Mouse (Mus musculus): ENCODE results near the gene Zfp273.
A peak's percentile ranks its signal among the peaks of the same experiment; 100 is the strongest.
"Not testable (repeated sequence)": the region's sequence is repeated elsewhere in the genome, so short reads cannot be mapped to it uniquely, and the experiment has no call there.

Gene Zfp273

DNA sequence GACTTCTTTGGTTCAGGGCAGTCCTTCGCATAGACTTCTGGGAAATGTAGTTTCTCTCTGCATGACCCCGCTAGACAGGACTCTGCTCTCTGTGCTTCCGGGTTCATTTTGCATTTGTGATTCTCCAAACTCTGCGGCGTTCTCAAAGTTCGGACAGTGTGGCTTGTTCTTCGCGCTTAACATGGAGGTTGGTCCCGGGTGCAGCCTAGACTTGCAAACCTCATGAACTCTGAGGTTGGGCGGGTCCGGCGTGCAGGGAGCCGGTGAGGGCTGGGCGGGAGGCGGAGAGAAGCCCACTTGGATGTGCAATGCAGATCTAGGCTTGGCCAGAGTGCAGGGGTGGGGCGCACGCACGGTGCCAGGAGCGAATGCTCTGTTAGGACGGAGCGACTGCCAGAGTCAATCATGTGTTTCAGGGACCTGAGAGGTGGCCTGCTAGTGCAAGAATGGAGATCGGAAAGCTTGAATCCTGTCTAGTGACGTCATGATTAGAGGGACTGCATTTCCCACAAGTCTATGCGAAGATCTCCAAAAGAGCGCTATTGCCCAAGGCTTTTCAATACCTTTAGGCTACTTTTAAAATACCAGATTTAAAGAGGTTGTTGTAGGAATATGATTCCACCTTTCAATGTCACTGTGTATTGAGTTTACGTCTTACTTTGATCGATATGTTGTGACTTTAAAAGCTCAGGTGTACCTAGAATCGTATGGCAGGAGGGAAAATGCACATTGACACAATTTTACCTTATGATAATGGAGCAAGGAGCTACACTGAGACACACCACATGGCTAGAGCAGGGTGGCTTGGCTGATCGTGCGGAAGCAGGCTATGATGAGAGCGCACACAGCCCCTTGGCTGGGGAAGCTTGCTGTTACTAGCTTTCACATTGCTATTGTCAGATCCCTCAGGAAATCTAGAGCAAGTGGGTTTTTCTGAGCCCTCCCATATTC lies at the start of gene Zfp273:
Gene Zfp273 (plus strand): TSS at position 31 of the 951 bp plus-strand sequence.
- DNase-seq (ENCODE audit: low read depth in 1 of 2, low spot score in 2 of 2): peak; percentile 18 to 57

DNA sequence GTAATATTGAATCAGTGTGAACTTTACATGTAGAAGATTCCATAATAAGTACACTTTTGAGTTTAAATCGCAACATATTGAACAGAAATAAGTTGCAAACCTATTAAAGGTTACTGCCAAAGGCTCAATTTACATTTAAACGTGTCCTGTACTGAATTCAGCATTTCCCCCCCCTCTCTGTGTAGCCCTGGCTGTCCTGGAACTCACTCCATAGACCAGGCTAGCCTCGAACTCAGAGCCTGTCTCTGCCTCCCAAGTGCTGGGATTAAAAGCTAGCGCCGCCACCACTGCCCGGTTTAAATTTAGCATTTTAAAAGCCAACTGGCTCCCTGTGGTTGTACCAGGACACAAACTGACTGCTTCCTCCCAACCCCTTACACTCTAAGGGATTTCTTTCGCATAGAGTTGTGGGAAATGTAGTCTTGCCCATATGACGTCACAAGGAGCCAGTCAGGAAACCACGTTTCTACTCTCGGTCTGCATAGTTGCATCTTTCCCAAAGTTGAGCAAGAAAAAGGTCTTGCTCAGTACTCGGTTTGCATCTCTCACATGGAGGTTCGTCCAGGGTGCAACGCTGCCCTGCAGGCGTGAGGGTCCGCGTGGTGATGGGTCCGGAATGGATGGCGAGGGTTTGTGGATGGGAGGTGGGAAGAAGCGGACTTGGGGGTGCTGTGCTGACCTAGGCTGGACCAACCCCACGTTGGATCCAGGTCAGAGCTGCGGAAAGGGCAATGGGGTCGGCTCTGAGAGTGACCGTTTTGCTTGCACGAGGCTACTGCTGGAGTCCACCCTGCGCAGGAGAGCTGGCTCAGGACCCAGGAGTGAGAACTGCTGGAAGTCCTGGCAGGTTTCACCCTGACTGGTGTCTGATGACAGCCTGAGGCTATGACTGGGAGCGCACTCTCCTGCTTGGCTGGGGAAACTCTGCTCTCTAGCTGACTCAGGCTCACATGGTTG lies 34.0 kb upstream of the Zfp273 start, which contains the start of gene Zfp493:
Gene Zfp493 (plus strand): TSS at position 429 of the 957 bp plus-strand sequence.
- peak; percentile 11 to 32 for DNase-seq (ENCODE audit: low read depth in 1 of 2, low spot score in 2 of 2)

- no peak for DNase-seq (ENCODE audit: low read depth in 1 of 2, low spot score in 2 of 2)
These were observed 21.6 kb upstream of the Zfp273 start for GRCm38 (mm10) chr13:67791921-67792455.

- DNase-seq (ENCODE audit: low read depth in 1 of 2, low spot score in 2 of 2): no peak
These were observed 14.9 kb upstream of the Zfp273 start for GRCm38 (mm10) chr13:67798618-67799017.

DNA sequence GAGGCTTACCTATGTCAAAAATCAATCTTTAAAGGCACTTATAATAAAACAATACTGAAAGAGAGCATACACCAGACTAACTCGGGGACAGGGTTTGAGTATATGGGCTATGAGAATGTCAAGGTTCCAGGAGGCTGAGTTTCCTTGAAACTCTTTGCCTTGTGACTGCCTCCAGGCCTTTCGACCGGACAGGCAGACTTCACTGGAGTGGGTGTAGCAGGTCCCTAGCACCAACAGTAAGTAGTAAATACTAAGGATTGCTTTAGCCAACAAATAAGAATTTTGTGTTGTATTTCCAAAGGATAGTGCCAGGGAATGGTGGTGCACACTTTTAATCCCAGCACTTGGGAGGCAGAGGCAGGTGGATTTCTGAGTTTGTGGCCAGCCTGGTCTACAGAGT lies 14.4 kb upstream of the Zfp273 start:
- DNase-seq (ENCODE audit: low read depth in 1 of 2, low spot score in 2 of 2): not testable (repeated sequence)

DNA sequence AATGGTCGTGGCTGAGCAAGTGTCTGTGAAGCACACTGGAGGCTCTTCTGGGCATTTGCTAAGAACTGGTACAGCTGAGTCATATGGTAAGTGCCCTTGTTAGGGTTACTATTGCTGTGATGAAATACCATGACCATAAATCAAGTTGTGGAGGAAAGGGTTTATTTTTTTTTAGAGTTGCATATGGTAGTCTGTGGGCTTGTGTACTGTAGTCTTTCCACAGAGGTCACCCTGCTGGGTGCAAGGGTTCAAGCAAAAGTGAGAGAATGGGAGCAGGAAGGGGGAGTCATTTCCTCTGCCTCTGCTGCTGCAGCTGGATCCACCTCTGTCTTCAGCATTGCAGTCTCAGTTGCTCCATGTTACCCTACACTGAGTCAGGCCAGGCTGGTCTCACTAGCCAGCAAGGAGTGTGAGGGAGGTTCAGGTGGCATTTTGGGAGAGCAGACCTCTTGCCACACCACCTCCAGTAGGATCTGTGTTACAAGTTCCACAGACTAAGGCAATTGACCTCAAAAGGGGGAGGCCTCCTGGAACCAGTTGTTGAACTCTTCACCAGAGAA lies 1.8 kb upstream of the Zfp273 start:
- no peak for DNase-seq (ENCODE audit: low read depth in 1 of 2, low spot score in 2 of 2)

- DNase-seq (ENCODE audit: low read depth in 1 of 2, low spot score in 2 of 2): no peak
These were observed 405 bp upstream of the Zfp273 start for GRCm38 (mm10) chr13:67812961-67813709.

DNA sequence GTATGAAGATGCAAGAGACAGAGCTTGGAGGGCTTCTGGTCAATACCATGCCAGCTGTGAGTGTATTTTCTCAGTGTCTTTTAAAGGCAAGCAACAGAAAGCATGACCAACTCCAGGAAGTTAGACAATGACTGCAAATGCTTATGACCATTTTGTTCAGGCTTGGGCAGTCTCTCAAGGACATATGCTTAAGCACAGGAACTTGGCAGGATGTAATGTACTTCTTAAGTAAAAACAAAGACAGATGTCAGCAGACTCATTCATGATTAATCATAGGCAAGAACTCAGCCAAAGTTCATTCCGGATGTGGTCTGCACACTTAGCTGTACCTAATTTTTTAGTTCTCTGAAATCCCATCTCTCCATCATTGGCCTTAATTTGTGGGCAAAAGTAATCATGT lies 5.1 kb downstream of the Zfp273 start:
- no peak for DNase-seq (ENCODE audit: low read depth in 1 of 2, low spot score in 2 of 2)

DNA sequence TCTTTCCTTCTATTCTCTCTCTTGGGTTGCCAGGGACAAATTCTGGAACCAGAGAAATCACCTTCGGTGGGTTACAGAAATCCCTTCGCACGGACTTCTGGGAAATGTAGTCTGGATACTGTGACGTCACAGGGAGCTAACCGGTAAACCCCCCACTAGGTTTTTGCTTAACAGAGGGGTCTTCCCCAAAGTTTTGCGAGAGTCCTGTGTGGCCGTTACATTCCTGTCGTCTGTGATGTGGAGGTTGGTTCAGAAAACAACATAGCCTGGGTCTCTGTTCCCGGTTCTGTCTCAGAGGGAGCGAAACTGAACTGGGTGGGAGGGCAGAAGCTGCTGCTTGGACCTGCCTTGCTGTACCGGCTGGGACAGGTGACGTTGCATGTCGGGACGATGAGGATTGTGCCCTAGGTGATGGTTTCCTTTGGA lies 17.4 kb downstream of the Zfp273 start, which contains the start of gene Gm10037:
Gene Gm10037 (plus strand): TSS at position 196 of the 426 bp plus-strand sequence.
- DNase-seq (ENCODE audit: low read depth in 1 of 2, low spot score in 2 of 2): no peak

GRCm38 (mm10) chr13:67833137-67833536 lies 19.6 kb downstream of the Zfp273 start:
- not testable (repeated sequence) for DNase-seq (ENCODE audit: low read depth in 1 of 2, low spot score in 2 of 2)

- DNase-seq (ENCODE audit: low read depth in 1 of 2, low spot score in 2 of 2): no peak
These were observed 30.2 kb downstream of the Zfp273 start for GRCm38 (mm10) chr13:67843775-67844118.

DNA sequence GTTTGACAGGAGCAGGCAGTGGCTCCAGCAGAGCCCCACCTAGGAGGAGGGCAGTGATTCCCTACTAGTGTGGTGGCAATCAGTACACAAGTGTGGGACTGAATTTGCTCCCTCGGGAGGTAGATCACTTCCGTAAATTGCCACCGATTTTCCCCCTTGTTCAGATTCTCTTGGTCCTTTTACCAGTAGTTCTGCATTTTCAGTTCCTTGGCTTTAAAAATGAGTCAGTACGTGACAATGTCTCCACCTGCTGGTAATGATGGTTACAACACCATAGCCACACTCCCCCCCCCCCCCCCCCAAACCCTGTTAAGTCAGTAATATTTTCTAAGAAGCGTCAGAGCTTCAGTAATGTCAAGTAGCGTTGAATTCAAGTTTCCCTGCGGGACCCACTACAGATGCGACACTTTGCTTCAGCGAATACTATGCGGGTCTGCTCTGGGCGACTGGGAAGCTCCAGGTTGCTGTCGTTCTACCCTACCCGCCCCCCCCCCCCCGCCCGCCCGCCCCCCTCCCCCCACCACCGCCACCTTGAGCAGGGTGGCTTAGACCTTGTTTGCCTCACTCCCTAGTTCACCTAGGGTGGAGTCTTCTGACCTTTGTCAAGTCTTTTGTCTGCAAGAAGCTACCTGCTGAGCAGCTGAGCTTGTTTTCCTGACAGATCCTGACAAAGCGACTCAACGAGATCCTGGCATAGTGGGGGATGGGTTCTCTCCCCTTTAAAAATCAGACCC lies 30.7 kb downstream of the Zfp273 start:
- peak; percentile 5 to 16 for DNase-seq (ENCODE audit: low read depth in 1 of 2, low spot score in 2 of 2)

- DNase-seq (ENCODE audit: low read depth in 1 of 2, low spot score in 2 of 2): no peak
These were observed 31.3 kb downstream of the Zfp273 start for GRCm38 (mm10) chr13:67844853-67845194.

DNA sequence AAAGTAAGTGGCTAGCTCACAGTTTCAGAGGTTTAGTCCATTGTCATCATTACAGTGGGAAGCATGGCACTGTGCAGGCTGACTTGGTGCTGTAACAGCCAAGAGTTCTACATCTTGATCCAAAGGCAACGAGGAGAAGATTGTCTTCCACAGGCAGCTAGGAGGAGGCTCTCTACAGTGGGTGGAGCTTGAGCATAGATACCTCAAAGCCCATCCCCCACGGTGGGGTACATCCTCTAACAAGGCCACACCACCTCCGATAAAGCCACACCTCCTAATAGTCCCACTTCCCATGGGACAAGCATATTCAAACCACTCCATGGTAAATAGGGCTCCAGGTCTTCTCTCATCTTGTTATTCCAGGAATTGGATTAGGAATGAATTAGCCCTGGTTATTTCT lies 36.8 kb downstream of the Zfp273 start:
- no peak for DNase-seq (ENCODE audit: low read depth in 1 of 2, low spot score in 2 of 2)

GRCm38 (mm10) chr13:67853130-67853529 lies 39.6 kb downstream of the Zfp273 start:
- DNase-seq (ENCODE audit: low read depth in 1 of 2, low spot score in 2 of 2): no peak

DNA sequence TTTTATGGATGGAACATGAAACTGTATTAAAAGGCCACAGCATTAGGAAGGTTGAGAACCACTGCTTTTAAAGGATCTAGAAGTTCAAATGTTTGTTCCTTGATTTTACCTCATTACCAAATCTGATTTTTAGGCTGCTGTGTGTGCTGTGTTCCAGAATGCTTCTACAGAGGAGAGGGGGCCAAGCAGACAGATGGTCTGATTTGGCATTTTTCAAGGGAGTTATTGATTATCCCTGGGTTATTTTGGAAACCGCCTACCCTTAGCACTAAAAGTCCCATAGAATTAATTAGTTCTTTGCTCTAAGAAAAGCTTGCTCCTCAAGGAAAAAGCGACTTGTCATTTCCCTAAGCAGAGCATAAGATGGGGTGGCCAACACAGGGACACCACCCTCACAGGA lies 40.4 kb downstream of the Zfp273 start:
- no peak for DNase-seq (ENCODE audit: low read depth in 1 of 2, low spot score in 2 of 2)

DNA sequence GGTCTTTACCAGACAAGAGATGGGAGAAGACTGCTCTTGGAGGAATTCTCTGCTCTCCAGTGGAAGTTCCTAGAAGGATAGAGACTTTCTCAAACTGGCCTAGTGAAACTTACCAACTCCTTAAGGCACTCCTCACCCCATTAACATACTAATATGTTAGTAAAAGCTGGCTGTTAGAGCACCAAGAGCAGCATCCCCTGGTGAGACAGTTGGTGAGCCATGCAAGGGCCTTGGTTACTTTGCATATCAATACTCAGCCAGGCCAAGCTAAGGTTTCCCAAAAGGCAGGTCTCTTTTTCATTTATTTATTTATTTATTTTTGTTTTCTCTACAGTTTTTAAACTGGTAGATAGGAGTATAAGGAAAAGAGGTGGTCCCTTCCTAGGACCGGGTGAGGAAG lies 43.8 kb downstream of the Zfp273 start:
- no peak for DNase-seq (ENCODE audit: low read depth in 1 of 2, low spot score in 2 of 2)

GRCm38 (mm10) chr13:67862508-67862907 lies 49.0 kb downstream of the Zfp273 start:
- DNase-seq (ENCODE audit: low read depth in 1 of 2, low spot score in 2 of 2): no peak

- no peak for DNase-seq (ENCODE audit: low read depth in 1 of 2, low spot score in 2 of 2)
These were observed 49.5 kb downstream of the Zfp273 start, which contains the start of gene BC048507 for GRCm38 (mm10) chr13:67863026-67863425. BC048507 (plus strand) TSS chr13:67863326.

All from monocyte, adult 2 months (primary cell).